Mouse (Mus musculus) c-Kit-positive CD71-positive TER-119-positive erythroid progenitor cells, embryonic 14.5 days (primary cell): ENCODE results near the gene Prrt1.
A peak's percentile ranks its signal among the peaks of the same experiment; 100 is the strongest.

ENCODE experiments used
- DNase-seq: peaks from one replicate; pipeline ENCODE4 v3.0.0-alpha.2; 2013; ENCODE audit warnings: low spot score

Prrt1 gene

DNA sequence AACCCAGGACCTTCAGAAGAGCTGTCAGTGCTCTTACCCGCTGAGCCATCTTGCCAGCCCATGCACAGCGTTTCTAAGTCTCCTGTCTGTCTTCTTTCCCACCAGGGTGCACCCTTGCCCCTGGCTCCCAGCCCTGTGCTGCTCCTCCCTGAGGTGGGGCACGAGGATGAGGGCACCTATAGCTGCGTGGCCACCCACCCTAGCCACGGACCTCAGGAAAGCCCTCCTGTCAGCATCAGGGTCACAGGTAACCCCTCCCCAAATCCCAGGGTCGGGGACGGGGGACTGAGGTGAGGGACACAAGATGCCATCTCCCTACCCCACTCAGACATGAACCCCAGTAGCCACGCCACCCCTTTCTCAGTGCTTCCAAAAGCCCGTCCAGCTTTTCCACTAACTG is 29.4 kb upstream of the Prrt1 start:
- no peak for DNase-seq

DNA sequence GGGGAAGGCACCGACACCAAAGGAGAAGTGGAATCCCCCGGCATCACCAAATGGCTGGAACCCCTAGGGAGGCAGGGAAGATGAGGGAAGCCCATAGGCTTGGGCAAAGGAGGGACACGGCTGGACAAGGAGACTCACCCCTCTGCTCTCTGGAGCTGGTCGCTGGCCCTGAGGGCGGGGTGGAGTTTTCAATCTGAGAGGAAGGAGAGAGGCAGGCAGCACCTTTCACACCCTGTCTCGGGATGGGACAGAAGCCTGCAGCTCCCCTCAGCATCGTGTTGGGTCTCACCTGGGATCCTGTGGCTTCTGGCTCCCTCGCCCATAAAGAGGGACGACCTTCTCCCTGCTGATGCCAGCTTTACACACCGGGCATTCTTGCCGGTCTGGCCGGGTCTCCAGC is 27.5 kb upstream of the Prrt1 start:
- DNase-seq, result no peak

DNA sequence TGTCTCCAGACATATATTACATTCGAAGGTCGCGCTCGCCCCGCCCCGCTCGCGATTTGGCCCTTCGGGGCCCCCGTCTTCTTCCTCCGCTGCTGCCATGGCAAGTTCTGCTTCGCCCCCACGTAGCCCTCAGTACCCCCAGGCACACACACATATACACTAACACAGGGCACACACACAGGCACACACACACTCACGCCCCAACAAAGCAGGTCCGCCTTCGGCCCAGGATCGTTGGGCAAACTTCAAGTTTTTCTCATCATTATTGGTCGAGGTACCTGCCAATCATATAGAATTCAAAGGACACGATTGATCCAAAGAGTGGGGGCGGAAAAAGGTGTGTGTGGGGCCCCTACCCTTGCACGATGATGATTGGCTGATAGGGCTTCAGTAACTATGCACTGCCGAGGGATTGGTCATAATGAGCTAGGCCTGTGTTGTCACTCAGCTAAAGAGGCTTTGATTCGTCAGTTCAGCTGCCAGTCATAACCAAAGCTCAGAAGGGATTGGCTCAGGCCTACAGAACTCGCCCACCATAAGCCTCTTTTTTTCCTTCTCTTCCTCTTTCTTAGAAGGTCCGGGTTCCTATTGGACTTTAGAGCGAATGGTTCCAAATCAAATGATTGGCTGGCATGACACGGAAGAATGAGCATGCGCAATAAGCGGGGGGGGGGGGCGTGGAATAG is 25.8 kb upstream of the Prrt1 start, which contains the start of gene Rnf5:
Gene Rnf5 (minus strand): TSS at position 316 of the 686 bp plus-strand sequence.
- peak; percentile 100 for DNase-seq

DNA sequence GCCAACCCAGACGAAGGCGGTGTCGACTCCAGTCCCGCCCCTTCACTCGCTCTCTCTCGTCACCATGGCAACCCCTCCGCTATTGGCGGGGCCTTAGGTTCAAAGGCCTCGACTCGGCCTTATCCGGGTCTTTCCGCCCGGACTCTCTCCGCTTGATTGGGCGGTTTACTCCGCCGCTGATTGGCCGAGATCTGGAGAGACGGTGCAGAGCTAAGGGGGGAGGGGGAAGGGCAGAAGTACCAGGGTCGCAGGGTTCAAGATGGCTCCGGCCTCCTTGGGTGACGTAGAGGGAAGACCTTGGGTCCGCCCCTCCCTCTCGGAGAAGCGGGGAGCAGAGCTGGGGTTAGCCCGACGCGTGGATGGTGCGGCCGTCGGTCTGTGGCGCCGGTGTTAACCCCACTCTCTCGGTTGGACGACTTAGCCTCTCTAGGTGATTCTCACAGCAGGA is 25.2 kb upstream of the Prrt1 start, which contains the start of gene Agpat1:
Gene Agpat1 (plus strand): TSS at position 202 of the 448 bp plus-strand sequence.
- peak; percentile 99 for DNase-seq

DNA sequence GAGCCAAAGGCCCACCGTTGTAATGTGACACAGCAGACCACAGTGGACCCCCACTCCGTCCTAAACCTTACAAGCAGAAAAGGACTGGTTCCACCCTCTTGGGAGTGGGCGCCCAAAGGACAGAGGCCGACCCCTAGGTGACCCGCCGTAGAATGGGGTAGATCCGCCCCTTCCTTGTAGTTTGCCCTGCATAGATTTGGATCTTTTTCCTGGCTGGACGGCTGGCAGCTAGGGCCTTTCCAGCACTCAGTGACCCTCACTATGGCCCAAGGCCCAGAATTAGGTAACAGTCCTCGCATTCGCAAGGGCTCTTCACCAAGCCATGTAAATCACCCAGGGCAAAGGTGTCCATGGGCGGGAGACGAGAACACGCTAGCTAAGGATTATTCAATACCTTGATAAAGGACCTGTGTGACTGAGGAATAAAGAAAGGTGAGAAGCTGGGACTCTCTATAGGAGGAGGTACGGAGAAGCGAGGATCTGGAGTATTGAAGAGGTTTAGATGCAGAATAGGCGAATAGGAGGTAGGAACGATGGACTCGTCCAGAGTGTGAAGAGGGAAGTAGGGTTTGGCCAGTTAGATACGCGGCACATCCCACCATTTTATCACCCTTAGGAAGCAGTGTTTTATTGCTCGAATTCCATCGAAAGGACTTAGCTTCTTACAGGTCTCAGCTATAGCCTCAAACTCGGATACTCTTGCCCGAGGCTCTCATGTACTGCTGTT is 24.7 kb upstream of the Prrt1 start:
- DNase-seq, result peak; percentile 45

DNA sequence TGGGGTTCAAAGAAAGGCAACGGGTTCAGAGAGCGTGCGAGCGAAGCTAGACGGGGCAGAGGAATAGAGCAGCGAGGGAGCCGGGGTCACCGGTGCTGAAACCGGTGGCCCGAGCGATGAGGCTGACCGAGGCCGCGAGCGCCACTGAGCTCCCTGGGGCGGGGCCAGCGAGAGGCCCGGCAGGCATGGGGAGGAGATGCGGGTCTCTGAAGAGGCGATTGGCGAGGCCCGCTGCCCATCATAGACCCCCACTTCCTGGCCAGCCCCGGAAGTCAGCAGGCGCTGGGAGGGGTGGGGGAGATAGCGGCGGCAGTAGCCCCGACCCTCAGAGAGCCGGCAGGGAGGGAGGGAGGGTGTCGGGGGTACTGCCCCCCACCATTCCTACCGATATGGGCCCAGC is 23.7 kb upstream of the Prrt1 start:
- DNase-seq, result peak; percentile 87

DNA sequence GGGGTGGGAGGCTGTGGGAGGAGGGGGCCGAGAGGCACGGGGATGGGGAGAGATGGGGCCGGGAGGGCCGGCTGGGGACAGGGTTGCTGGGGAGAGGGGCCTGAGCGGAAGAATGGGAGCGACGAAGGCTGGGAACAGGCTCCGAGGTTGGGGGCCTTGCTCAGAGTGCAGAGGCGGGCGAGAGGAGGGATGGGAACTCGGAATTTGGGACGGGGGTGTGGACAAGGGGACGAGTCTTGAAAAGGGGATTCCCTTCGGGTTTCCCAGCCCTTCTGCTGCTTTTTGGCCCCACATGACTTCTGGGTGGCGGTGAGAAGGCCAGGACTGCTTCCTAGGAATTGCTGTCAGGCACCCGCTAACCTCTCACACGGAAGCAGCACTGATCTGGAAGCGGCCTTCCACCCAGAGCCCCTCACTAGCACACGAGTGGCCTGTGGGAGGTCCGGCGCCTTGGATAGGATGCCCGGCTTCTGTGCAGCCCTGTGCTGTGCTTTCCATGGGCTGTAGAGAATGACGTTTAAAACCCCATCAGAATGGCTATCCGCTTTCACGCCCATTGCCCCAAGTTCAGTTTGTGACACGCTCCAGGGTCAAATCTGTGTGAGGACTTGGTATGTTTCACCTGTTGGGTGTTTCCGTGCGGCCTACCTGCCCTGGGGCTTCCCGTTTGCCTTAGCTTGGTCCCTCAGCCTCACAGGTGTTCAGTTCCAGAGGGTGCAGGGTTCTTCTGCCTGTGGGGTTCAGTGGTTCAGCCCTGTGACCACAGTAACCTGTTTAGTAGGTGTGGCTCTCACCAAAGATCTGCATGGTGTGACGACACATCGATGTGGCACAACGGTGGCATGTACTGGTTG is 22.9 kb upstream of the Prrt1 start:
- DNase-seq, result no peak

DNA sequence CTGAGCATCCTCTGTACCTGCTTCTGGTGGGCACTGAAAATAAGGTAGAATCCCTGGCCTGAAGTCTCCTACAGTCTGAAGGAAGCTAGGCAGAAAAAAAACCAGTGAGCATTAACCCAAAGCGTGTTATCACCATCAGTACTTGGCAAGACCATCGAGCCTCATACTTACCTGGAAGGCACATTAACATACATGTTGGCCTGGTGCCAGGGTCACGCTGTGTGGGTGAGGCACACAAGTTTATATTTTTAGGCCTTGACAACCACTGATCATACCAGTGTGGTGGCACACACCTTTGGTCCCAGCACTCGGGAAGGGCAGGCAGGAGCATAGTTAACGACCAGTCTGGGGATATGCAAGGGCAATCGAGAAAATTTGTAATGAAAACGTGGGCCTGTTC is 21.3 kb upstream of the Prrt1 start:
- DNase-seq, result no peak

DNA sequence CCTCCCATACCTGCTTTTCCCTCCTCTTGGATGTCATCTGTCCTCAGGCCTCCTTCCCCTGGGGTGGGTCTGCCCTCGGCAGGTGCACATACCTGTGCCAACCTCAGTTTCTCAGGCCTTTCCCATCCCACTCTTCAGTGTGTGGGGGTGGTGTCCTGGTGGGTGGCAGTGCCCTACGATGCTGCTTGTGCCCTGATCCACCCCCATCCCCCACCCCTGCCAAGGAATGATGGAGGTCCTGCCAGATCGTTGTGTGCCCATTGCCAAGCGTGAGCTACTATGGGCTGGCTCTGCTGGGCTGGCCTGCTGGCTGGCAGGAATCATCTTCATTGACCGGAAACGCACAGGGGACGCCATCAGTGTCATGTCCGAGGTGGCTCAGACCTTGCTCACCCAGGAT is 18.3 kb upstream of the Prrt1 start:
- no peak for DNase-seq

DNA sequence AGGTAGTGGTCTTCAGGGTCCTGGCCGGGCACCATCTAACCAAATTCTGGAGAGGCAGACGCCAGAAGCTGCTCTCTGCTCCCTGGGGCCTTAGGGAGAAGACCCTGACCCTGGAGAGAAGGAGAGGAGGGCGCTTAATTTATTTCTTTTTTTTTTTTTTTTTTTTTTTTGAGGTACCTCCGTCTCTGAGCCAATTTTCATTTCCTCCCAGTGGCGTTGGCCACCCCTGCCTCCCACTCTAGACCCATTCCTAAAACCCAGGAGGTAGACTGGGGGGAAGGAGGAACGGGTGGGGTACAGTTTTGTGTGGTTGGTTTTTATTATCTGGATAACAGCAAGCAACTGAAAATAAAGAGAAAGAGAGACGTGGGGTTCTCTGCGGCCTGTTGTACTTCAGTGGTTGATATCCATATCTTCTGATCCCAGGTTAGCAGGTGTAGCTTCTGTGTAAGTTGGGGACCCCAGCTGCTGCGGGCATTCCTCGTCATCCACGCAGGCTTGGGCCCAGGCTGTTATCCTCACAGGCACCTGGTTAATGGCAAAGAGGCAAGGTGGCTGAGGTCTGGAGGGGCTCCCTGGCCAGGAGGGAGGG is 16.2 kb upstream of the Prrt1 start:
- no peak for DNase-seq

DNA sequence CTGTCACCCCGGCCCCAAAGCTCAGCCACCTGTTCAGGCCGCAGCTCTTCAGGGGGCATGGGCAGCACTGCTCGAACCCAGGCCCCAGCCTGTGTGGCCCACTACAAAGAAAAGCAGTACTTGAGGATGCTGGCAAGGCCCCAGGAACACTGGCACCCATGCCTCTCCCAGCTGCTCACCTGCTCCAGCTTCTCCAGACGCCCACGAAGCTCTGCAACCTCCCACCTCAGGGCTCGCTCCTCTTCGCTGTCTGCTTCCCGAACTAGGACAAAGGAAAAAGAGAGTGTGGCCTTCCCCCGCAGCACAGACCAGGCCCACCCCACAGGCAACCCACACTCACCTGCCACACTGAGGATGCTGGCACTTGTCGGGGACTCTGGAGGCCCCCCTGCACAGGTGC is 15.5 kb upstream of the Prrt1 start:
- no peak for DNase-seq

DNA sequence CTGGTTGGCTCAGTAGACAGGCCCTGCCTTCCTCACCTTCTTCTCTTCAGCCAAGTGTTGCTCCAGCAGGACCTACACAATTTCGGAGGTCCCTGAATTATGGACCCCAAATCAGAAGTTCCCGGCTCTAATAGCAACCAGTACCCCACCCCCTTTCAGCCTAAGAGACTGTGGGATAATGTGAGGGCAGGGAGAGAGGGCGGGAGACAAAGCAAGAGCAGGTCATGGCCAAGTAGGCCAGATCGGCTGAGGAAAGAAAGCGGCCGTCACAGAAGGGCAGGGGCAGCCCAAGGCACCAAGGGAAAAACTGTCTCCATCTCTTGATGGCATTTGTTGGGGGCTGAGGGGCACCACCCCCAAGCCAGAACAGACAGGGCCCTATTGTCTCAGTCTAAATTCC is 13.5 kb upstream of the Prrt1 start, which contains the start of gene Egfl8:
Gene Egfl8 (minus strand): TSS at position 101 of the 400 bp plus-strand sequence.
- no peak for DNase-seq

DNA sequence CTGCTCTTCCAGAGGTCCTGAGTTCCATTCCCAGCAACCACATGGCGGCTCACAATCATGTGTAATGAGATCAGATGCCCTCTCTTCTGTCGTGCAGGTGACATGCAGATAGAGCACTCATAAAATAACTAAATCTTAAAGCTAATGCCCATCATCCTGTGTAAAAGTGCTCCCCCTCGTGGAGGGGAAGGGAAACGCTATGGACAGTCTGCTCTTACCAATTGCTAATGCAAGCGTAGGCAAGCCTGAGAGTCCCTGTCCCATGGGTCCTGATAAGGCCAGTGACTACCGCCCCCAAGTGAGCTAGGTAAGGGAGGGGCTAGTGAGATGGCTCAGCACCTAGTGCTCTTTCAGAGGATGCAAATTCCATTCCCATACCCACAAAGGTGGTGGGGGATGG is 10.3 kb upstream of the Prrt1 start:
- peak; percentile 82 for DNase-seq

DNA sequence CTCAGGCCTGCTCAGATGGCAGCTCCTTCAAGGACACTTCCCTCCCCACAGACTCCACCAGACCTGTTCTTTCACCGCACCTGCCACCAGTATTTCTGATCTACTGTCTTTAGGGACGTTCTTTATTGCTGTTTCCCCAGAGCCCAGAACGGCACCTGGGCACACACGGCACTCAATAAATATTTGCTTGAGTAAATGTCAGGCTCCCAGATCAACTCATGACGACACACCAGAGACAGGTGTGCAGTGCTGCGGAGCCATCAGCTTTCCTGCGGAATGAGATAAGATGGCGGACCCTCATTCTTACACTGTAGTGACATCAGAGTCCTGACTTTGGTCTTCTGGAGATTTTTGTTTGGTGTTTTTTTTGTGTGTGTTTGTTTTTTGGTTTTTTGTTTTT is 8.3 kb upstream of the Prrt1 start:
- DNase-seq, result no peak

DNA sequence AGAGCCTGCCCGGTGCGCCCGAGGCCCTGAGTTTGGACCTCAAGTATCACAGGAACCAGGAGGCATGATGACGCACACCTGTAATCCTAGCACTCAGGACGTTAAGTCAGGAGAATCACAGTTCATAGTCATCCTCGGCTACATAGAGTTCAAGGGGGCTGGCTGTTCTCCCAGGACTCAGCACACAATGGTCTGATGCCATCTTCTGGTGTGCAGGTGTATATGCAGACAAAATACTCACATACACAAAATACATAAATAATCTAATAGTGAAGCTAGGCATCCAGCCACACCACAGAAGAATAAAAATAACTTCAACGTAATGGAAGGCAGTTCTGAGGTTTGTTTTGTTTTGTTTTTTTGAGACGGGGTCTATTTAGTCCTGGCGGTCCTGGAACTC is 6.2 kb upstream of the Prrt1 start:
- no peak for DNase-seq

DNA sequence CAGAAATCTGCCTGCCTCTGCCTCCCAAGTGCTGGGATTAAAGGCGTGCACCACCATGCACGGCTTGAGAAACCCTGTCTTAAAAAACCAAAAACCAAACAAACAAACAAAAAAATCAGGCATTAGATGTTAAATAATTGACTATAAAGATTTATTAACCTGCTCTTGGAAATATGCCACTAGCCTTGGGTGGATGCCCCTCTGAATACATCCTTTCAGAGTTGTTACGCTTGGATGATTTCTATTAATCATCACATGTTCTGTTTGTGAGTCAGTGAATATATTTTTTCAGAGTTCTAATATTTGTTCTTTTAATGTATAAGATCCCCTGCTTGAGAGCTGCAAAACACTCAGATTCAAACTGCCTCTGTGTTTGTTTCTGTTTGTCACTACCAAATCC is 4.4 kb upstream of the Prrt1 start:
- DNase-seq, result no peak

DNA sequence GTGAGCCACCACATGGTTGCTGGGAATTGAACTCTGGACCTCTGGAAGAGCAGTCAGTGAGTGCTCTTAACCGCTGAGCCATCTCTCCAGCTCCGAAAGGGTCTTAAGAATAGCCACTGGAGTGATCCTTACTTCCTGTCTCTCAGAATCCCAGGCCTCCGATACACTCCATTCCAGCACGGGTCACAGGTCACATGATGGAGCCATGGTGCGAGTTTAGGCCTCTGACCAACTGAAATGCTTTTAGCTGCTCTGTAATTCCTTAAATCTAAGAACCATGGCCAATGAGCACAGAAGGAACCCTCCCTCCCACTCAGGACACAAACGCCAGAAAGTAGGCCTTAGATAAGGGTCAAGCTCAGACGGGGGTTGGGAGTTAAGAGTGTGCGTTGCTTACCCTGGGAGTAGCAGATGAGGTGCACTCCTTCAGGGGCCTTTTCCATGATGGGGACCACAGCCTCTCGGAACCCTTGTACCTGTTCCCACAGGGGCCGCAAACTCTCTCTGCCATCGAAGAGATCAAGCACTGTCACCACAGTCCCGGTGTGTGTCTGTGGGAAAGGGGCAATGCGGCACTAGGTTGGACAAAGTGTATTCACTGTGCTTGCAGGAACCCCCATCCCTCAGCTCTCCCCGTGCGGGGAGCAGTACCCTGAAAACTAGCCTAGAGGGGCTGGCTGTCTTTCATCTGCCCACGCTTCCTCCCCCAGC is 3.1 kb upstream of the Prrt1 start:
- DNase-seq, result no peak

DNA sequence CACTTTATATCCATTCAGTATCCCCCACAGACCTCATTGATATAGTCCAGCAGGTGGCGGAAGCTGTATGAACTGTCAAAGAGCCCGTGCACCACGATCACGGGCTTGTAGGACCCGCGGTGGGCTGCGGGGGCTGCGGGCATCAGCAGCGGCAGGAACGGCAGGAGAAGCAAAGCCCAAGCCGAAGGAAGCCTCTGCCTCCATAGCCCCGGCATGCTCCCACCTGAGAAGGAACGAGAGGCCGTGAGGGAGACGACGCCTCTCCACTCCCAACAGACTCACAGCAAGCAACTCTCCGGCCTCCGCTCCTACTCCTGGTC is 2.6 kb upstream of the Prrt1 start:
- no peak for DNase-seq

DNA sequence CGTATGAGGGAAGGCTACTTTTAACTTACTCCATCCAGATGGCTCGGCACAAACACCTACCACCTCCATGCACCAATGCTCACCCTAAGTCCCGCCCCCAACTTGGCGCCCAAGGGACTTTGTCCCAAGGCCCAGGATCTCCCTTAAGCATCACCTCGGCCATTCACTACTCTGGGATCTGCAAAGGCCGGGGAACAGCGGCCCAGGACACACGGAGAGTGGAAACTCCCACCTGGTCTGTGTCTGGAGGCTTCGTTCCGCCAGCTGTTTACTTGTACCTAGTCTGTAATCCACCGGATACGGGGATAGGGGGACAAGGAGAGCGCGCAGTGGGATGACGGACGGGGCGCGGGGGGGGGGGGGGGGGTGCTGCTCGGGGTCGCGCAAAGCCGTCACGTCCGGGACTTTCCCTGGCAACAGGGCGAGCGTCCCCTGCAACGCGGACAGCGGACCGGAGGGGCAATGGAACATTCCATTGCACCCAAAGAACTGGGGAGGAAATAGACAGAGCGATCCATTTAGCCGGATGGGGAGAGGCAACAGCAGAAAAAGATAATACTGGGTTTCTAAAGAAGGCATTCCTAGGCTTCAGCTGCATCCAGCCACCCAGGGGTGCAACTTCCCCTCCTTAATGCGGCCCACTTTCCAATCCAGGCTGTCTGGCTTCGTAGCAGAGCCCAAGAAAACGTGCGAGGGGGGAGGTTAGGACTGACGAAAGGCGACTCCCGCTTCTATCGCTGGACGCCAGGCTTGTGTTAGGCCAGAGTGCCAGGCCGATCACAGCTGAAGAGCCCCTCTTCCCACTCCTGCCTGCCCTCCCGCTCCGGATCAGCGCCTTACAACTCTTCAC is 2.0 kb upstream of the Prrt1 start:
- peak; percentile 51 for DNase-seq

DNA sequence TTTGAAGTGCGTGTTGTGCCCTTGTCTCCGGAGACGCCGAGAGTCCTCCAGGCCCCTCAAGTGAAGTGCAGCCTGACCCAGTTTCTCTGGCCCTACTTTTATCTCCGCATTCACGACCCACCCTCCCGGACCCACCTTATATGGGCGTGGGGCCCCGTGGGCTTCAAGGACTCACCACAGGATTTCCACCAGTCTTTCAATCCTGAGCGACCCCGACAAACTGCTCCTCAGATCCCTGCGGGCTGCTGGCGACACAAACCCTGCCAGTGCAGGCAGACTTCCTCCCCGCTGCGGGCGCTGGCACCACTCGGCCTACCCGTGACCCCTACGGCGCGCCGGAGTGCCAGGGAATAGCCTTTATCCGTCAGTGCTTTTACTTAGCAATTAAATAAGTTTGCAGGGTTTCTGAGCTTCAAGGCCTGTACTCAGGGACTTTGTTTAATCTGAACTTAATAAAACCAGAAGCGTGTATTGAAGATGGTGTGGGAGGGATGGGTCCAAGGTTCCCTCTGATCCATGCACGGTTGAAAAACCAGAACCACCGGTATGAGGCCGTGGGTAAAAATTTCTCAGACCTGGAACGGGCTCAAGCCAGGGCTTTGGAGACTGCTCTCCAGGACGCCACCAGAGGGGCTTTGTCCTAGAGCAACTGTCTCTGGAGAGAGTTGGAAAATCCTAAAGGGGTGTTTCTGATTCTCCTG is 1.2 kb upstream of the Prrt1 start, which contains the start of gene Ppt2:
Gene Ppt2 (minus strand): TSS at position 568 of the 701 bp plus-strand sequence.
- no peak for DNase-seq
